Mouse (Mus musculus): ENCODE measurements around the gene Zdhhc14.

Gene Zdhhc14

DNA sequence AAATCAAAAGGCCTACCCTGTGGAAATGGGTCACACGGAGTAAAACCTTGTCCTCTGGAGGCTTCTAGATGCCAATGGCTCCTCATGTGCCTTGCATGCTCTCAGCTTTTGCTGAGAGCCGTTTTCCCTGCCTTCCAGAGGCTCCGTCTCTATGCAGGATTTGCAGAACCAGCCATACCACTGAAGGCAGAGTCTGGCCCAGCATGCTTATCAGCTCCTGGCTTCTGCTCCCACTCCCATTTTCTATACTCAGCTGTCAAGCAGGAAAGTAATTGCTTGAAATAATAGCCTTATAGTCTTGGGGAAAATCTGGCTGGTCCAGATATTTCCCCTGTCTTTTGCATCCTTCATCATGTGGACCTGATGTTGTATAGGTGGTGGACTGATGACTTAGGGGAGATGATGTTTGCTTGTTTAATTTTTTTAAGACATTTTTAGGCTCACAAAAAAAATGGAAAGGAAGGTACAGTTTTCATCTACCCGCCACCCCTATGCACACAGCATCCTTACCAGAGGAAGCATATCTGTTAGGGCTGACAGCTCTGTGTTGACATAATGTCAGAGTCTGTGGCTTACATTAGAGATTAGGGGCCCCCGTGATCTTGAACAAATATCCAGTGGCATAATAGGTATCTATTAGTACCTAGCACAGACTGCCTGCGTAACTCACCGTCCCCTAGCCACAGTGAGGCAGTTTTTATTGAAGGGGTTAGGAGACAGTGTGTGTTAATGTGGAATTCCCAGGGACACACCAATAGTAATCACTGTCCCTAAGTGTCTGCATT is 218.2 kb downstream of the Zdhhc14 start:
- H3K4me3 ChIP-seq (replicated peaks; ENCODE audit: low read length) = no peak overlapping the region
- H3K4me1 ChIP-seq (replicated peaks; ENCODE audit: low read depth, low read length) = peaks cover 8% of the 10 kb centered on the region
- H3K27me3 ChIP-seq (ENCODE audit: insufficient read depth, low read length) = peaks cover 7% of the 10 kb centered on the region; the same call in 1 of the 2 replicates
- no peaks in the 10 kb centered on the region for H3K9me3 ChIP-seq (ENCODE audit: low read length)
- H3K36me3 ChIP-seq (ENCODE audit: insufficient read depth, low read length) = no peaks in the 10 kb centered on the region
- TF ChIP-seq NANOG (IDR thresholded peaks at IDR 0.05; ENCODE audit: borderline replicate concordance, low read length) = no peak
- no peak for TF ChIP-seq CTCF (conservative IDR thresholded peaks at IDR 0.05; ENCODE audit: low read length)
- no peak for TF ChIP-seq POU5F1 (IDR thresholded peaks at IDR 0.05; ENCODE audit: borderline replicate concordance, low read length)

DNA sequence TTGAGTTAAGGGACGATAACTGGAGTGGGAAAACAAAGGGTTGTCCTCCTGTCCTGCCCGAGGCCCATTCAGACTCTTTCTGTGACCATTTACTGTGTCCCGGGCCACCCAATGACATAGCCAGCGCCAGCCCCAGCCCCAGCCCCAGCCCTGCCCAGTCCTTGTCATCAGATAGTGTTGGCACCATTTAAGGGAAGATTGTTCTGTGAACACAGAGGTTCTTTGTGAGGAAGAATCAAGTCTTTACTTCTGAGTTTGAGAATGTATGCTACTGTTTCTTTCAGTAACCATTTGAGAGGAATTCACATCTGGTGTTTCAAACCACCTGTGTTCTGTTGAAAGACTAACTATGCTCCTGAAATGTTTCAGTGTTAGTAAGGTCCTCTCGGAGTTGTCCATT is 219.5 kb downstream of the Zdhhc14 start:
- Histone ChIP-seq H3K36me3 (ENCODE audit: insufficient read depth, low read length) (no peaks in the 10 kb centered on the region), H3K9me3 (ENCODE audit: low read length) (no peaks in the 10 kb centered on the region), H3K4me3 (replicated peaks; ENCODE audit: low read length) (no peak overlapping the region), H3K27me3 (ENCODE audit: insufficient read depth, low read length) (peaks cover 7% of the 10 kb centered on the region; the same call in 1 of the 2 replicates), H3K4me1 (replicated peaks; ENCODE audit: low read depth, low read length) (peaks cover 8% of the 10 kb centered on the region)
- TF ChIP-seq POU5F1 (IDR thresholded peaks at IDR 0.05; ENCODE audit: borderline replicate concordance, low read length) (no peak), NANOG (IDR thresholded peaks at IDR 0.05; ENCODE audit: borderline replicate concordance, low read length) (no peak), CTCF (conservative IDR thresholded peaks at IDR 0.05; ENCODE audit: low read length) (no peak)

DNA sequence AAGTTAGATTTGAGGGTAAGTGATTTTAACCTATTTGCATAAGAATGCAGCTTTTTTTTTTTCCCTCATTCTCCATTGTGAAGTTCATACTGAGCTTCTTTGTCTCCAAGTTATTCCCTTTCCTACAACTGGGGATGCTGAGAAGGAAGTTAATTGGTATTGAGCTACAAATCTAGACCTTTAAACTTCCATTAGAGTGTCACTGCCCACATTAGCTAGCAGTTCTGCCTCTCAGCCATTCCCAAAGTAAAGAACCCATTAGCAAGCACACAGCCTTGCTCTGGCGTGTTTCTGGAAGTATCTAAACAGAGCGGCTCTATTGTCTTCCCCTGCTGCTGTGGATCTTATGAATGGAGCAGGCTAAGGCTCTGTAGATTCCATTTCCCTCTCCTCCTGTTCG is 220.8 kb downstream of the Zdhhc14 start:
- no peak overlapping the region for H3K4me3 ChIP-seq (replicated peaks; ENCODE audit: low read length)
- H3K9me3 ChIP-seq (ENCODE audit: low read length) = no peaks in the 10 kb centered on the region
- no peaks in the 10 kb centered on the region for H3K36me3 ChIP-seq (ENCODE audit: insufficient read depth, low read length)
- H3K4me1 ChIP-seq (replicated peaks; ENCODE audit: low read depth, low read length) = peaks cover 8% of the 10 kb centered on the region
- TF ChIP-seq POU5F1 (IDR thresholded peaks at IDR 0.05; ENCODE audit: borderline replicate concordance, low read length) (no peak), CTCF (conservative IDR thresholded peaks at IDR 0.05; ENCODE audit: low read length) (no peak), NANOG (IDR thresholded peaks at IDR 0.05; ENCODE audit: borderline replicate concordance, low read length) (no peak)
- H3K27me3 ChIP-seq (ENCODE audit: insufficient read depth, low read length) = peaks cover 7% of the 10 kb centered on the region; the same call in 1 of the 2 replicates

DNA sequence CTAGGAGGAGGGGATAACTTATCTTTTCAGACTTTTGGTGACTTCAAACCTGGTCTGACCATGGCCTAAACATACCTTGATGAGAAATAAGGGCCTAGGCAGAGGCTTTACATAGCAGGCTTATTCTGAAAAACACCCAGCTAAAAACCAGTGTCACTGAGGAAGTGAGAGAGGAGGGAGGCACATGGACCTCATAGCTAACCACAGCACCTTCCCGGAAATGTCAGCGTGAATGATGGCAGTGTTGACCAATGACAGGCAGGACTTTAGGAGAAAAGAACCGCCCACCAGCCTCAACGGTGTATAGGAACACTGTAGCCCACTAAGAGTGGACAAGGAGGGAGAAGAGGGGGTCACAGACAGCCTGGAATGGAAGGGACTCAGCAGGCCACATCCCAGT is 224.6 kb downstream of the Zdhhc14 start:
- peaks cover 8% of the 10 kb centered on the region for H3K4me1 ChIP-seq (replicated peaks; ENCODE audit: low read depth, low read length)
- no peaks in the 10 kb centered on the region for H3K9me3 ChIP-seq (ENCODE audit: low read length)
- no peak for TF ChIP-seq NANOG (IDR thresholded peaks at IDR 0.05; ENCODE audit: borderline replicate concordance, low read length)
- TF ChIP-seq CTCF (conservative IDR thresholded peaks at IDR 0.05; ENCODE audit: low read length) = no peak
- TF ChIP-seq POU5F1 (IDR thresholded peaks at IDR 0.05; ENCODE audit: borderline replicate concordance, low read length) = no peak
- H3K27me3 ChIP-seq (ENCODE audit: insufficient read depth, low read length) = peaks cover 9% of the 10 kb centered on the region; the same call in 1 of the 2 replicates
- no peak overlapping the region for H3K4me3 ChIP-seq (replicated peaks; ENCODE audit: low read length)
- H3K36me3 ChIP-seq (ENCODE audit: insufficient read depth, low read length) = no peaks in the 10 kb centered on the region

DNA sequence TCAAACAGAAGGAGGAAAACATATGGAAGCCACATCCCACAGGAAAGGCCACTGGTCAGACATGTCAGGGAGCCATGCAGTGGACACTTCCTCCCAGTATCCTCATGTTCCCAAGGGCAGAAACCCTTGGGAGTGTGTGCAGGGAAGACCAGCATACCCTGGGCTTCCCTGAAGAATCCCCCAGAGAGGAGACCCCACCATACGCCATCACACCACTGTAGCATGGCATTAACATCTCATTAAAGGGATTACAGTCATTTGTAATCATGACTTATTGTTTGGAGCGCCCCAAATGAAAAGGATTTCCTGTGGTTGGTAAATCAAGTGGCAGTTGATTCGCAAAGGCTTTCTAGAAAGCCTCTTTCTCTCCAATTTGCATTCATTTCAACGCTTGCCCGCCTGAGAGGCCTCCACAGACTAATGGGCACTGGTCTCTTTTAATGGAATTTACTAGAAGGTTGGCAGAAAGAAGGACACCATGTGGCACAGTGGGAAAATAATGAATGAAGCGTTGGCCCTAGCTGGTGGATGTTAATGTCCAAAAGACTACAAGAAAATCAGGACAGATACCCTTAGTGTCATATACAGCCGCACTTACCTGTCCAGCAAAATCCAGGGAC is 226.5 kb downstream of the Zdhhc14 start:
- TF ChIP-seq NANOG (IDR thresholded peaks at IDR 0.05; ENCODE audit: borderline replicate concordance, low read length) = no peak
- no peak for TF ChIP-seq POU5F1 (IDR thresholded peaks at IDR 0.05; ENCODE audit: borderline replicate concordance, low read length)
- no peak for TF ChIP-seq CTCF (conservative IDR thresholded peaks at IDR 0.05; ENCODE audit: low read length)
- H3K4me1 ChIP-seq (replicated peaks; ENCODE audit: low read depth, low read length) = no peaks in the 10 kb centered on the region
- H3K4me3 ChIP-seq (replicated peaks; ENCODE audit: low read length) = no peak overlapping the region
- no peaks in the 10 kb centered on the region for H3K9me3 ChIP-seq (ENCODE audit: low read length)
- H3K36me3 ChIP-seq (ENCODE audit: insufficient read depth, low read length) = no peaks in the 10 kb centered on the region
- H3K27me3 ChIP-seq (ENCODE audit: insufficient read depth, low read length) = peaks cover 9% of the 10 kb centered on the region; the same call in 1 of the 2 replicates

DNA sequence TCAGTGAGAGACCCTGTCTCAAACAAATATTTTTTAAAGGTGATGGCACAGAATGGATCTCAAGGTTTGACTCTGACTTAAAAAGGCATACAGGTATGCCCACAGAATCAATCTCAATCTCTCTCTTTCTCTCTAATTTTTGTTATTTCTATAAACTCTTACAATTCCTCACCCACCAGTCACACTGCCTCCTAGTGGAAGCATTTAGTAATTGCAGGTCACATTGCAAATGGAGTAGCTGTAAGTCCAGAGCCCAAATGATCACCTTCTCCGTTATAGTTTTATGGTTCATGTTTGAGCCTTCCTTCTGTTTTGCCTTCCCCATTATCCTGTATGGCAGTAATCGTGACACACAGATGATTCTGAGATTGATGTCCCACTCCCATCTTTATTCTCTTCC is 230.4 kb downstream of the Zdhhc14 start:
- H3K27me3 ChIP-seq (ENCODE audit: insufficient read depth, low read length) = peaks cover 2% of the 10 kb centered on the region; the same call in 1 of the 2 replicates
- no peaks in the 10 kb centered on the region for H3K36me3 ChIP-seq (ENCODE audit: insufficient read depth, low read length)
- H3K4me3 ChIP-seq (replicated peaks; ENCODE audit: low read length) = no peak overlapping the region
- H3K4me1 ChIP-seq (replicated peaks; ENCODE audit: low read depth, low read length) = no peaks in the 10 kb centered on the region
- H3K9me3 ChIP-seq (ENCODE audit: low read length) = no peaks in the 10 kb centered on the region
- TF ChIP-seq POU5F1 (IDR thresholded peaks at IDR 0.05; ENCODE audit: borderline replicate concordance, low read length) = no peak
- no peak for TF ChIP-seq NANOG (IDR thresholded peaks at IDR 0.05; ENCODE audit: borderline replicate concordance, low read length)
- peak; percentile 71 for TF ChIP-seq CTCF (conservative IDR thresholded peaks at IDR 0.05; ENCODE audit: low read length)

DNA sequence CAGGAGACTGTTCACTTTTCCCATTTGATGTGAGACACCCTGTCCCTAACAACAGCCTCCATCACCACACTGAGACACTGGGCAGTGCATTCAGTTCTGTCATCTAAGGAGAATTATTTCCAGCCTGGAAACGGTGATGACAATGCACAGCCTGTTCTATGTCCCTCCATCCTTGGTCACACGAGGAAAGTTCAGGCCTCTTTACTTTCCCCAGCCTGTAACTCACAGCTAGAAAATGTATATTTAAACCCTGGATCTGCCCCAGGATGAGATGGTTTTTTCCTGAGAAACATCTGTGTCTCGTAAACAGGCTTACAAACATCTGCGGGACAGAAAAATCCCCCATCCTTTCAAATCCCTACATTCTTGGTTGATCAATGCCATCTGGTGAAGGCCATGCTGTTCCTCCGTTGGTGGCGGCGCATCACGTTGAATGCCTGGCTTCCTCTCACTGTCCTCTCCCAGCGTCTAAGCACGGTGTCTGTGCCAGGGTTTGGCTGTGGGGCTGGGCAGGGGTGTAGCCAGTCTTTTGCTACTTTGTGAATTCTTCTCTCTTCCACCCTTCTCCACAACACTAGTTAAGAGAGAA is 231.3 kb downstream of the Zdhhc14 start:
- Histone ChIP-seq H3K4me3 (replicated peaks; ENCODE audit: low read length) (no peak overlapping the region), H3K9me3 (ENCODE audit: low read length) (no peaks in the 10 kb centered on the region), H3K27me3 (ENCODE audit: insufficient read depth, low read length) (peaks cover 1% of the 10 kb centered on the region; the same call in 1 of the 2 replicates), H3K4me1 (replicated peaks; ENCODE audit: low read depth, low read length) (no peaks in the 10 kb centered on the region), H3K36me3 (ENCODE audit: insufficient read depth, low read length) (no peaks in the 10 kb centered on the region)
- TF ChIP-seq POU5F1 (IDR thresholded peaks at IDR 0.05; ENCODE audit: borderline replicate concordance, low read length) = no peak
- TF ChIP-seq CTCF (conservative IDR thresholded peaks at IDR 0.05; ENCODE audit: low read length) = no peak
- TF ChIP-seq NANOG (IDR thresholded peaks at IDR 0.05; ENCODE audit: borderline replicate concordance, low read length) = no peak

DNA sequence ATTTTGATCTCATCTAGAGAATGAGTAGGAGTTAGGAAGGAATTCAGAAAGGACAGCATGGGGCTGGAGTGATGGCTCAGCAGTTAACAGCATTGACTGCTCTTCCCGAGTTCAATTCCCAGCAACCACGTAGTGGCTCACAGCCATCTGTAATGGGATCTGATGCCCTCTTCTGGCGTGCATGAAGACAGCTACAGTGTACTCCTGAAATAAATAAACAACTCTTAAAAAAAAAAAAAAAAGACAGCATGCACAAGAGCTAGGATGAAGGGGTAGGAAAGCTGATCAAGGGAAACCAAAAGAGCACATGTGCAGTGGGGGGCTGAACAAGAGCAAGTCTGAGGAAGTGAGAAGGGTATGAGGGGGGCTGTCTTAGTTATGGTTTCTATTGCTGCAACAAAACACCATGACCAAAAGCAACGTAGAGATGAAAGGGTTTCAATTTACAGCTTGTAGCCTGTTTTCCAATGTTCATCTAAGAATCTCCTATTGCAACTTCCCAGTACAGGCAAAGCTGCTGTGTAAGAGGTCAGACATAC is 237.3 kb downstream of the Zdhhc14 start:
- H3K36me3 ChIP-seq (ENCODE audit: insufficient read depth, low read length) = no peaks in the 10 kb centered on the region
- H3K4me3 ChIP-seq (replicated peaks; ENCODE audit: low read length) = no peak overlapping the region
- H3K27me3 ChIP-seq (ENCODE audit: insufficient read depth, low read length) = 0 out of 2 replicates have a peak, but pooled peaks cover 4% of the 10 kb centered on the region
- H3K9me3 ChIP-seq (ENCODE audit: low read length) = no peaks in the 10 kb centered on the region
- TF ChIP-seq POU5F1 (IDR thresholded peaks at IDR 0.05; ENCODE audit: borderline replicate concordance, low read length) (no peak), CTCF (conservative IDR thresholded peaks at IDR 0.05; ENCODE audit: low read length) (no peak), NANOG (IDR thresholded peaks at IDR 0.05; ENCODE audit: borderline replicate concordance, low read length) (no peak)
- no peaks in the 10 kb centered on the region for H3K4me1 ChIP-seq (replicated peaks; ENCODE audit: low read depth, low read length)

All from E14TG2a.4 (cell line).